Mouse (Mus musculus): ENCODE measurements around the gene Gli1.

The Gli1 gene

GRCm38 (mm10) chr10:127346173-127346572, 4.4 kb upstream of the Gli1 start:
- no peak for DNase-seq (ENCODE audit: low spot score in 2 of 2)

- no peak for DNase-seq (ENCODE audit: low spot score in 2 of 2)
Observed at GRCm38 (mm10) chr10:127343029-127343428, 1.3 kb upstream of the Gli1 start.

- no peak for DNase-seq (ENCODE audit: low spot score in 2 of 2)
Observed at GRCm38 (mm10) chr10:127341360-127341690, 449 bp downstream of the Gli1 start.

GRCm38 (mm10) chr10:127340577-127341359, 1.0 kb downstream of the Gli1 start:
- no peak for DNase-seq (ENCODE audit: low spot score in 2 of 2)

GRCm38 (mm10) chr10:127339683-127340576, 1.8 kb downstream of the Gli1 start:
- DNase-seq (ENCODE audit: low spot score in 2 of 2) = no peak

GRCm38 (mm10) chr10:127338930-127339682, 2.7 kb downstream of the Gli1 start:
- DNase-seq (ENCODE audit: low spot score in 2 of 2) = peak; percentile 63 to 85

GRCm38 (mm10) chr10:127337536-127338099, 4.2 kb downstream of the Gli1 start:
- no peak for DNase-seq (ENCODE audit: low spot score in 2 of 2)

- DNase-seq (ENCODE audit: low spot score in 2 of 2) = no peak
Observed at GRCm38 (mm10) chr10:127336952-127337351, 4.8 kb downstream of the Gli1 start.

- DNase-seq (ENCODE audit: low spot score in 2 of 2) = no peak
Observed at GRCm38 (mm10) chr10:127335271-127335670, 6.5 kb downstream of the Gli1 start.

- DNase-seq (ENCODE audit: low spot score in 2 of 2) = no peak
Observed at GRCm38 (mm10) chr10:127333152-127333551, 8.6 kb downstream of the Gli1 start.

GRCm38 (mm10) chr10:127332211-127332874, 9.4 kb downstream of the Gli1 start:
- no peak for DNase-seq (ENCODE audit: low spot score in 2 of 2)

- no peak for DNase-seq (ENCODE audit: low spot score in 2 of 2)
Observed at GRCm38 (mm10) chr10:127330212-127330611, 11.6 kb downstream of the Gli1 start.

- no peak for DNase-seq (ENCODE audit: low spot score in 2 of 2)
Observed at GRCm38 (mm10) chr10:127327461-127328145, 14.2 kb downstream of the Gli1 start.

GRCm38 (mm10) chr10:127326828-127327227, 14.9 kb downstream of the Gli1 start:
- DNase-seq (ENCODE audit: low spot score in 2 of 2) = no peak

GRCm38 (mm10) chr10:127326017-127326801, 15.6 kb downstream of the Gli1 start:
- no peak for DNase-seq (ENCODE audit: low spot score in 2 of 2)

- DNase-seq (ENCODE audit: low spot score in 2 of 2) = no peak
Observed at GRCm38 (mm10) chr10:127325454-127326016, 16.2 kb downstream of the Gli1 start.

- peak; percentile 62 to 73 for DNase-seq (ENCODE audit: low spot score in 2 of 2)
Observed at GRCm38 (mm10) chr10:127324495-127324894, 17.3 kb downstream of the Gli1 start.

GRCm38 (mm10) chr10:127323131-127323855, 18.5 kb downstream of the Gli1 start:
- DNase-seq (ENCODE audit: low spot score in 2 of 2) = no peak

- no peak for DNase-seq (ENCODE audit: low spot score in 2 of 2)
Observed at GRCm38 (mm10) chr10:127322669-127323068, 19.1 kb downstream of the Gli1 start.
